In the genomic region with DNA sequence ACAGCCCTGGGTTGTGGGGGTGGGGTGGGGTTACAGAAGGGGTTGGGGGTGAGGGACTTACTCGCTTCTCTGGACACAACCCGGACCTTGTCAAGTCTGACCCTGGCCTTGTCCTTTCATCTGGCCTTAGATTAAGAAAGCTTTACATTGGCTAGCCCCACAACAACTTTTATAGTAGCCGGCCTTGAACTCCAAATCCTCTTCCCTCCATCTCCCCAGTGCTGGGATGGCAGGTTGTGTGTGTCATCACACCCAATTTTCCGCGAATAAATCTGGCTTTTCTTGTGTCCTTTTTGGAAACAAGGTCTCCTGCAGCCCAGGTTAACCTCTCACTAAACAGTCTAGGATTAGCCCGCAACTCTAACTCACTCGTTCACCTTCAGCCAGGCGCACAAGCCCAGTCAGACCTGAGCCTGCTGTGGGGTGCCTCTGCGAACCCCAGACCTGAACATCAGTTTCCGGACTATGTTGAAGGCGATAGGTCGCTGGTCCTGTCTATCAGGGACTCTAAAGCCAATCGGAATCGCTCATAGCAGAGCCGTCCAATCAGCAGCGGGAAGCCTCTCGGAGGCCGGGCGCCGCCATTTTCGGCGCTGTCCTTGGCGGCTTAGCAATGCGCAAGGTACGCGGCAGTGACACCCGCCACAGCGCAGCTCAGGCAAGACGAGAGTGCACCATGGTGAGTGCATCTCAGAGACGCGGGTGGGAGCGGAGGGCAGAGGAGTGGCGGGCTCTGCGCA, we compare ENCODE assay signal across 8 mouse cellular contexts. TPM values are rescaled to one million over a fixed set of nuclear protein-coding genes. Genes with fewer than 3 reads are reported as not detected.
DNase-seq lines count a peak whose midpoint lies in the region; ATAC-seq and TF ChIP-seq lines count a peak whose summit lies in the region.

Zfp961 (plus strand) TSS at position 557 of the 740 bp plus-strand sequence.

- DNase-seq in gastrocnemius, adult 8-10 months (ENCODE audit: low spot score in 2 of 2), result peak; percentile 92 to 93
- peak; percentile 99 for DNase-seq in hindlimb bud, embryonic 11.5 days (ENCODE audit: extremely low spot score, low read depth, low spot score)
- DNase-seq in left cerebral cortex, adult 8-10 months (ENCODE audit: low spot score in 2 of 2), result peak; percentile 95 to 96
- peak; percentile 99 to 100 for DNase-seq in right cerebral cortex, postnatal 10 days (ENCODE audit: low spot score in 2 of 2)
- DNase-seq in urinary bladder, postnatal 25 days (ENCODE audit: low spot score), result peak; percentile 97

- H3K36me3 ChIP-seq in megakaryocyte, embryonic 14.5 days (replicated peaks; ENCODE audit: low read length), result peaks cover 19% of the 10 kb centered on the region

- TF ChIP-seq CTCF in cortical plate, adult 2 months (IDR thresholded peaks at IDR 0.05; ENCODE audit: extremely low read depth, insufficient read depth, low read length), result no peak

- peaks cover under 1% of the 10 kb centered on the region for H3K27me3 ChIP-seq in megakaryocyte, embryonic 14.5 days (replicated peaks)

- 0 out of 2 replicates have a peak, but pooled peaks cover 5% of the 10 kb centered on the region for H3K9me3 ChIP-seq in megakaryocyte, embryonic 14.5 days

- peak; percentile 99 for ATAC-seq in activated CD4-positive, CD25-positive, alpha-beta regulatory T cell, adult 4 months

- peak within 1 kb of the TSS; percentile 63 for H3K4me3 ChIP-seq in cortical plate, adult 2 months (ENCODE audit: insufficient read depth, low read length)
- peak within 1 kb of the TSS; percentile 99 for H3K4me3 ChIP-seq in megakaryocyte, embryonic 14.5 days (replicated peaks)

- peak; percentile 78 for TF ChIP-seq POLR2A in cortical plate, adult 2 months (IDR thresholded peaks at IDR 0.05; ENCODE audit: extremely low read depth, insufficient read depth, low read length)

- no peaks in the 10 kb centered on the region for H3K4me1 ChIP-seq in cortical plate, adult 2 months (ENCODE audit: control insufficient read depth, insufficient read depth, low read length)
- H3K4me1 ChIP-seq in megakaryocyte, embryonic 14.5 days, result peaks cover 32% of the 10 kb centered on the region

- H3K27ac ChIP-seq in cortical plate, adult 2 months (ENCODE audit: insufficient read depth, low read length), result peak within 1 kb of the TSS; percentile 33; the same call in 1 of the 2 replicates

RNA-seq across cellular contexts. Expression of gene Zfp961, which starts in this region (rescaled TPM):
- polyA plus RNA-seq in activated CD4-positive, CD25-positive, alpha-beta regulatory T cell, adult 4 months (2017; shearing (Covaris generic)), result 10 to 100 TPM; 21.1 to 24.2 TPM
- polyA plus RNA-seq in cortical plate, adult 2 months (2012; rRNA removed), result 14.2 and 15.7 TPM in 2 replicates
- 1 to 10 TPM; 1.3 to 2.3 (median 2.2) TPM for total RNA-seq in gastrocnemius, adult 8-10 months (2022)
- total RNA-seq in left cerebral cortex, adult 8-10 months (2022), result 10 to 100 TPM; 13.0 to 23.1 (median 19.1) TPM
- 0.17 TPM in 1 of 2 replicates, not detected in the other for polyA plus RNA-seq in megakaryocyte, embryonic 14.5 days (2012; ENCODE audit: insufficient read depth, low replicate concordance)

Comparison
In these comparisons a context has a peak if more than half of its experiments do, and no peak if none do; other contexts are left out.
1. Peak in every context shown above with its lines: DNase-seq, ATAC-seq, H3K4me3 ChIP-seq and H3K27ac ChIP-seq.
2. RNA of gene Zfp961 (total RNA-seq): 13.0 to 23.1 TPM in left cerebral cortex, adult 8-10 months; 1.3 to 2.3 TPM in gastrocnemius, adult 8-10 months; every median in the first group is over 4 times any median in the second.
3. RNA of gene Zfp961 (polyA plus RNA-seq): 21.1 to 24.2 TPM in activated CD4-positive, CD25-positive, alpha-beta regulatory T cell, adult 4 months and 14.2 to 15.7 TPM in cortical plate, adult 2 months; 0.17 TPM in megakaryocyte, embryonic 14.5 days; every median in the first group is over 10 times any median in the second.